Mouse (Mus musculus) urinary bladder, postnatal 36 days (tissue): ENCODE results near the gene Gphn.
"Not testable (repeated sequence)": the region's sequence is repeated elsewhere in the genome, so short reads cannot be mapped to it uniquely, and the experiment has no call there.

ENCODE experiments used
- DNase-seq, 2 experiments: peaks; one replicate each; pipeline ENCODE4 v3.0.0; 2022; ENCODE audit warnings: low spot score in 2 of 2, mixed read lengths in 1 of 2

Gphn gene

GRCm38 (mm10) chr12:78356472-78356871, 130.3 kb downstream of the Gphn start:
- DNase-seq: no peak

GRCm38 (mm10) chr12:78389267-78389666, 163.1 kb downstream of the Gphn start:
- DNase-seq: no peak

DNA sequence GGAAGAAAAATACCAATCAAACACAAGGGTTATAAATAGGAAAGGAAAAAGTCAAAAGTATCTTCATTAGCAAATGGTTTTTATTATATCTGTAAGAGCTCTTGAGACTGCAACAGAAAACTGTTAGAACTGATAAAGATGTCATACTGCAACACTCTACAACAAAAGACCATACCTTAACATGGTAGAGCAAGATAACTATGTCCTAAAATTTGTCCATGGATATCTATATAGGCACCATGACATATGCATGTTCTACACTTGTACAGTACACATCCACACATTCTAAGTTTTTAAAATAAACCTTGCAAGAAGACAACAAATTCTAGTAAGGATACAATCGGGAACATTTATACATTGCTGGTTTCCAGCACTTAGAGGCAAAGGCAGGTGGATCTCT, 169.1 kb downstream of the Gphn start:
- no peak for DNase-seq

- DNase-seq: not testable (repeated sequence)
Measured at GRCm38 (mm10) chr12:78407518-78407917, 181.3 kb downstream of the Gphn start.

GRCm38 (mm10) chr12:78522176-78522575, 296.0 kb downstream of the Gphn start:
- no peak for DNase-seq

GRCm38 (mm10) chr12:78522804-78523394, 296.7 kb downstream of the Gphn start:
- DNase-seq: no peak

DNA sequence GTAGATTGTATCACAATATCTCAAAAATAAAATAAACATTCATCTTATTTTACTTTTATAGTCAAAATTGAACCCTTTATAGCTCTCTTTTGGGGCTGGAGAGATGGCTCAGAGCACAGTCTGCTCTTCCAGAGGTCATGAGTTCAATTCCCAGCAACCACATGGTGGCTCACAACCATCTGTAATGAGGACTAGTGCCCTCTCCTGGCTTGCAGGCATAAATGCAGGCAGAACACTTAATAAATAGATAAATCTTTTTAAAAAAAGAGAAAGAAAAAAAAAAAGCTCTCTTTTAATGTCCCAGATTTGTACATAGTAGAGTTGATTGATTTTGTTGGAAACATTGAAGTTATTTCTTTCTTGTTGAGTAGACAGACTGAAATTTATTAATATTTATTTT, 311.4 kb downstream of the Gphn start:
- not testable (repeated sequence) for DNase-seq

GRCm38 (mm10) chr12:78550913-78551312, 324.7 kb downstream of the Gphn start:
- DNase-seq: no peak

DNA sequence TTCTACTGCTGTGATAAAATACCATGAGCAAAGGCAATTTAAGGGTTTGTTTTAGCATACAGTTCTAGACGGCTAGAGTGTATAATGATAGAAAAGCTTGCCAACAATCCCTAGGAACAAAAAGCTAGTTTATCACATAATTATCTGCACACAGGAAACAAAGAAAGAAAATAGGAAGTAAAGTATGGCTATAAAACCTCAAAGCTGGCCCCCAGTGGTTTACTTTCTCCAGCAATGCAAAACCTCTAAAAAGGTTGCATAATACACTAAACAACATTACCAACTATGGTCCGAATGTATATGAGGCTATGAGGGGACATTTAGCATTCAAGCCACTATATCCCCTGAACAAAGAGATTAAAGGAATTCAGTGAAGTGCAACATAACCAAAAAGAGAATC, 405.6 kb downstream of the Gphn start:
- no peak for DNase-seq

DNA sequence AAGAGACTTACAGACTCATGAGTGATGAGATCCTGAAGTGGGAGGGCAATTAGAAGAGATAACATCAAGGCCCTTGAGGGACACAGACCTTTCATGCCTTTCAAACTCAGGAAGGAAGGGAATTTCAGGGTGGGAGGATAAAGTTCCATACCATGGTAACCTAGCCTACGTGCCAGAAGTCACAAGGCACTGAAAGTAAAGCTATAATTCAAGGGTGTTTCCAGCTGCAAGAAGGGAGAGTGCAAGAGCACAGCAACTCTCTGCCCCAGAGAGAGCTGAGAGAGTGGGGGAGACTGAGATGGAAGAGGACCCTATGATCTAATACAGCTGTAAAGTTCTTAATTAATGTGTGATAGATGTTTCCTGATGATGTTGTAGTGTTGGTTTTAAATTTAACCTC, 413.3 kb downstream of the Gphn start:
- DNase-seq: no peak

- DNase-seq: peak; percentile 6 to 28
Measured at GRCm38 (mm10) chr12:78640086-78640485, 413.9 kb downstream of the Gphn start.

DNA sequence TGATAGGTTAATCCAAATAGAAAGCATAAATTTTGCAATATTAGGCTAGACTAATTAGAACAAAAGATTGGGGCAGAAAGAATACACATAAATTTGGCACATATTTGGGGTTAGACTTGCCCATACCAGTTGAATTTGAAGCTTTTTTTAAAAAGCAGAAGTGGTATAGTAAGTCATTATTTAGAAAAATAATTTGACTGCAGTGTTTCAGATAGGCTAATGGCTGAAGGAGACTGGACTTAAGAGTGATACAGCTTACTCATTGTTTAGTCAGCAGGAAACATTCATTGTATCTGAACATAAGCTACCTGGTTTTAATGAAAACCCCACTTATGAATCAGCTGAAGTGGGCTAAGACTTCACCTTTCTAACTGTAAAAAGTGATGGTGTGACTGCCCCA, 415.0 kb downstream of the Gphn start:
- no peak for DNase-seq

DNA sequence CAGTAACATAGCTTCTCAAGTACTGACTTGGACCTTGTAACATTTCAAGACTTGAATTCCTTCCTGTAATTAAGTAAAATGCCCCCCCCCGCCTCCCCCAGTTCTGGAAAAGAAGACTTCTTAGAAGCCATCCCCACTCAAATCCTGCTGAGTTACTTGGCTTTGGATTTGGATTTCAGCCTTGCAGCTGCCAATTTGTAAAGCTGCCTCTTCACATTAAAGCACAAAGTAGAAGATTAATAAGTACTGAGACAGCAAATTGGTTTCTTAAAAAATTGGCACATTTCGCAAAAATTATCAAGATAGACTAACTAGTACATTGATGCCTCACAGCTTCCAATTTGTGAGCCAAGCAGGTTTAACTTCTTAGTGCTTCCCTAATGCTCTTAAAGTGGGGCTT, 417.5 kb downstream of the Gphn start:
- no peak for DNase-seq

GRCm38 (mm10) chr12:78645282-78645681, 419.1 kb downstream of the Gphn start:
- no peak for DNase-seq

- DNase-seq: no peak
Measured at GRCm38 (mm10) chr12:78659718-78660304, 433.6 kb downstream of the Gphn start.

- no peak for DNase-seq
Measured at GRCm38 (mm10) chr12:78678101-78678806, 452.1 kb downstream of the Gphn start.

GRCm38 (mm10) chr12:78678807-78679189, 452.6 kb downstream of the Gphn start:
- DNase-seq: no peak

GRCm38 (mm10) chr12:78681048-78681447, 454.9 kb downstream of the Gphn start:
- DNase-seq: no peak

DNA sequence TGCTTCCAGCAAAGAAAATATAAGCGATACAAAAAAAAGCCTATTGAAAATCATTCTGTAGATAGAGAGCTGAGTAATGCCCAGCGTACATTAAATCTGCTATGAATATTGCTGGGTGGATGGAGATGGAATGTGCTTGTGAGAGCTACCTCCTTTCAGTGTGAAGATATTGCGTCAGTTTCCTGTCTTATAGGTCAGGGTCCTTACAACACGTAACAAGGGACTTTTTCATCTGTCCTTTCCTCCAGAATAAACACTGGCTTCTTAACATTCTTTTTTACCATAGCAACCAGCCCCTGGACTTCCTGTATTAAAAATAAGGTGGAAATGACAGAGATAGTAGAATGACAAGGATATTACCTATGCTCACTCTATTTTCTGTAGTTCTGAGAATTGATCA, 456.1 kb downstream of the Gphn start:
- no peak for DNase-seq

- DNase-seq: no peak
Measured at GRCm38 (mm10) chr12:78685669-78686215, 459.6 kb downstream of the Gphn start.

DNA sequence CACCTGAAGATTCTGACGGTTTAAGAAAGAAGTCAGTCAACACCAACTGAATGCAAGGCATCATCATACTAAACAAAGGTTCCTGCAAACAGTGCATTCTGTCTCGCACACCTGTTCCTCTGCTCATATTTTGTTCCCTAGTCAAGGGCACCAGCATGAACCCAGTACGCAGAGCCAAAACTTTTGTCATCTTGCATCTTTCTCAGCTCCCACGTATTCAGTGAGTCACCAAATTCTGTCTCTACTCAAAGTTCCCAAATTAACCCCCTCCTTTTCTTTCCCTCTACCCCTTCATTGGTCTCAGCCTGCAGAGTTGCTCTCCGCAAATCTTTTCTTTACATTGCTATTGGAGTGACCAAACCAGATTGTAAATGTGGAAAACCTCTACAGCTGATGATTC, 462.7 kb downstream of the Gphn start:
- no peak for DNase-seq

DNA sequence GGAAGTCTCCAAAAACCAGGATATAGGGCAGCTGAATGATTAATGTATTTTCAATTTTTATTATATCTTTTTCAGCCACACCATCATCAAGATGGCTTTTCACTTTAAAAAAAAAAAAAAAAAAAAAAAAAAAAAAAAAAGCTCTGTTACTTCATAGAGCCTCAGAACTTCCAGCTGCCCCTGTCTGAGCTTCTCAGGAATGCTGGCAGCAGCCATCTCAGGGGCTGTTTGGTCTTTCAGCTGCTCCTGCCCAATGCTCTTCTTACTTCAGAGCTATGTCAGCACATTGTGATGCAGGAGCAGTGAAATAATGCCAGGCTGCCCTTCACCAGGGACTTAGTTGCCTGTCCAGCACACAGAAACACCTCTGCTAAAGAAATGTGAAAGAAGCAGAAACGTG, 465.1 kb downstream of the Gphn start, which contains the start of gene Fam71d:
Gene Fam71d (plus strand): TSS at position 211 of the 400 bp plus-strand sequence.
- DNase-seq: no peak

DNA sequence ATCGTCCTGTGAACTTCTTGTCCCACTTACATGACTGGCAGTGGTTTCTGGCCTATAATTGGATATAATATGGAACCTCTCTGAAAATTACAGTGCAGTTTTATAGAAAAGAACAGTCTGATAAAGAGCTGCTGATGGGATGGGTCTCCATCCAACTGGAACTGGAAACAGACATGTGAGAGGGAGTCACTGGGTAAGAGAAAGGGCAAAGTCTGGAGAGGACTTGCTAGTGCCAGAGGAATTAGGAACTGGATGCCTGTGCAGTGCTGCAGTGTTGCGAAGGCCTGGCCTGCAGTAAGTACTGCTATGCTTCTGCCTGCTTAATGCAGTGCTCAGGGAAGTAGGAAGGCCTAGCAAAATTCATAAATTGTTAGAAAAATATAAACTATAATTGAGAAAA, 467.1 kb downstream of the Gphn start:
- DNase-seq: no peak
